In genomic region chr9:36681424-36681823, GRCm38 (mm10) we compare ENCODE assay signal across 28 mouse cellular contexts. TPM values are rescaled to one million over a fixed set of nuclear protein-coding genes. Genes with fewer than 3 reads are reported as not detected.
DNase-seq lines count a peak whose midpoint lies in the region; ATAC-seq and TF ChIP-seq lines count a peak whose summit lies in the region.
"Had no signal": no experiment of that assay in that cellular context is flagged by ENCODE, and none has a peak within 500 bp of the region (broad histone marks: within the 10 kb centered on the region; RNA-seq: fewer than 3 reads in every experiment).

No protein-coding gene starts in this region.

- H3K27me3 ChIP-seq in lung, embryonic 14.5 days (ENCODE audit: insufficient read depth, low read length), result no peaks in the 10 kb centered on the region
- no peaks in the 10 kb centered on the region for H3K27me3 ChIP-seq in stomach, embryonic 16.5 days (ENCODE audit: control insufficient read depth, insufficient read depth, low read length)
- H3K27me3 ChIP-seq: embryonic facial prominence, embryonic 12.5 days; neural tube, embryonic 13.5 days had no signal

- no peak overlapping the region for H3K27ac ChIP-seq in lung, embryonic 14.5 days (ENCODE audit: low read depth)
- H3K27ac ChIP-seq in stomach, embryonic 16.5 days (ENCODE audit: low read length), result no peak overlapping the region; the same call in 1 of the 2 replicates
- H3K27ac ChIP-seq: embryonic facial prominence, embryonic 12.5 days; heart, adult 2 months; hindbrain, embryonic 14.5 days; macrophage; midbrain, embryonic 10.5 days; neural tube, embryonic 13.5 days had no signal

- no peak overlapping the region for H3K9ac ChIP-seq in lung, embryonic 14.5 days
- H3K9ac ChIP-seq in stomach, embryonic 16.5 days (ENCODE audit: low read length), result no peak overlapping the region
- H3K9ac ChIP-seq: embryonic facial prominence, embryonic 12.5 days; hindbrain, embryonic 14.5 days; liver, postnatal 0 days; neural tube, embryonic 13.5 days had no signal

- no peaks in the 10 kb centered on the region for H3K9me3 ChIP-seq in lung, embryonic 14.5 days (ENCODE audit: low read depth, low read length)
- no peaks in the 10 kb centered on the region for H3K9me3 ChIP-seq in stomach, embryonic 16.5 days (replicated peaks; ENCODE audit: control insufficient read depth, low read length)
- H3K9me3 ChIP-seq: embryonic facial prominence, embryonic 12.5 days; midbrain, embryonic 10.5 days; neural tube, embryonic 13.5 days had no signal

- H3K4me1 ChIP-seq in lung, embryonic 14.5 days (ENCODE audit: insufficient read depth), result no peaks in the 10 kb centered on the region
- H3K4me1 ChIP-seq in stomach, embryonic 16.5 days (ENCODE audit: control insufficient read depth, insufficient read depth, low read length), result no peaks in the 10 kb centered on the region
- H3K4me1 ChIP-seq: embryonic facial prominence, embryonic 12.5 days; midbrain, embryonic 10.5 days; neural tube, embryonic 13.5 days had no signal

- WGBS in lung, embryonic 14.5 days, result 45% methylated on average over 2 of the region's 2 CpGs
- WGBS in stomach, embryonic 16.5 days, result 54% methylated on average over 2 of the region's 2 CpGs

- ATAC-seq in lung, embryonic 14.5 days (ENCODE audit: insufficient read depth), result no peak
- ATAC-seq in stomach, embryonic 16.5 days (ENCODE audit: insufficient read depth, low FRiP score), result peak; percentile 53; the same call in 1 of the 2 replicates
- ATAC-seq: forebrain, embryonic 16.5 days; midbrain, embryonic 16.5 days had no signal

- no peak overlapping the region for H3K4me2 ChIP-seq in lung, embryonic 14.5 days
- no peak overlapping the region for H3K4me2 ChIP-seq in stomach, embryonic 16.5 days (ENCODE audit: low read depth, low read length)
- H3K4me2 ChIP-seq: embryonic facial prominence, embryonic 12.5 days; hindbrain, embryonic 14.5 days; liver, embryonic 11.5 days; neural tube, embryonic 13.5 days had no signal

- peak; percentile 17 for DNase-seq in lung, embryonic 14.5 days
- no peak for DNase-seq in lung, postnatal 14 days
- DNase-seq in MEL-GATA-1-ER (ENCODE audit: extremely low read depth, low read depth) (peak; percentile 17), adipocyte (ENCODE audit: low spot score) (peak; percentile 51)
- DNase-seq in right cerebral cortex, adult 2 months (ENCODE audit: low spot score in 2 of 2), result no peak
- DNase-seq in spleen, postnatal 36 days (ENCODE audit: low spot score in 2 of 2), result no peak
- DNase-seq: cerebellum, adult 11-12 months; cerebellum, postnatal 14 days; gastrocnemius, postnatal 14 days; heart, adult 2 months; kidney, adult 2 months; kidney, postnatal 10 days; left cerebral cortex, postnatal 4 days; liver, postnatal 0 days; right cerebral cortex, postnatal 4 days; thymus, postnatal 25 days had no signal

- no peak overlapping the region for H3K4me3 ChIP-seq in lung, embryonic 14.5 days (ENCODE audit: low read depth, low read length)
- no peak overlapping the region for H3K4me3 ChIP-seq in stomach, embryonic 16.5 days (replicated peaks; ENCODE audit: low read length)
- H3K4me3 ChIP-seq: embryonic facial prominence, embryonic 12.5 days; heart, adult 2 months; midbrain, embryonic 10.5 days; myocyte; neural tube, embryonic 13.5 days had no signal

- H3K36me3 ChIP-seq in lung, embryonic 14.5 days (ENCODE audit: insufficient read depth), result no peaks in the 10 kb centered on the region
- H3K36me3 ChIP-seq in stomach, embryonic 16.5 days (ENCODE audit: control insufficient read depth, insufficient read depth, low read length), result no peaks in the 10 kb centered on the region
- H3K36me3 ChIP-seq: embryonic facial prominence, embryonic 12.5 days; midbrain, embryonic 10.5 days; neural tube, embryonic 13.5 days had no signal

- no peak for TF ChIP-seq CTCF in lung, embryonic 14.5 days (IDR thresholded peaks at IDR 0.05; ENCODE audit: low read depth)

RNA-seq across cellular contexts. Expression of gene Acrv1, which starts 11.6 kb away (rescaled TPM):
- not detected in 2 replicates for polyA plus RNA-seq in lung, embryonic 14.5 days (2014; fragmentation: Nextera tagmentation; extraction: Ambion mirVana)
- not detected in 2 replicates for polyA plus RNA-seq in stomach, embryonic 16.5 days (2015; fragmentation: Nextera tagmentation; extraction: Ambion mirVana)
- polyA plus RNA-seq: embryonic facial prominence, embryonic 12.5 days; forebrain, embryonic 16.5 days; heart, embryonic 14.5 days; hindbrain, embryonic 14.5 days; liver, embryonic 11.5 days; liver, postnatal 0 days; macrophage; midbrain, embryonic 10.5 days; midbrain, embryonic 16.5 days; myocyte; neural tube, embryonic 13.5 days had no signal

RNA-seq across cellular contexts. Expression of gene A630095E13Rik, which starts 38.2 kb away (rescaled TPM):
- polyA plus RNA-seq in lung, embryonic 14.5 days (2014; fragmentation: Nextera tagmentation; extraction: Ambion mirVana), result not detected in 2 replicates
- polyA plus RNA-seq in stomach, embryonic 16.5 days (2015; fragmentation: Nextera tagmentation; extraction: Ambion mirVana), result not detected in 2 replicates
- polyA plus RNA-seq: embryonic facial prominence, embryonic 12.5 days; forebrain, embryonic 16.5 days; heart, adult 2 months; heart, embryonic 14.5 days; hindbrain, embryonic 14.5 days; intestine, embryonic 14.5 days; kidney, adult 2 months; liver, embryonic 11.5 days; liver, postnatal 0 days; macrophage; midbrain, embryonic 10.5 days; midbrain, embryonic 16.5 days; myocyte; neural tube, embryonic 13.5 days had no signal

RNA-seq across cellular contexts. Expression of gene Chek1, which starts 45.4 kb away (rescaled TPM):
- 44.4 and 45.1 TPM in 2 replicates for polyA plus RNA-seq in lung, embryonic 14.5 days (2014; fragmentation: Nextera tagmentation; extraction: Ambion mirVana)
- polyA plus RNA-seq in stomach, embryonic 16.5 days (2015; fragmentation: Nextera tagmentation; extraction: Ambion mirVana), result 25.7 and 27.3 TPM in 2 replicates

Comparison
In these comparisons a context has a peak if more than half of its experiments do, and no peak if none do; other contexts are left out.
1. DNase-seq: peak in lung, embryonic 14.5 days (single experiment), MEL-GATA-1-ER (single experiment) and adipocyte (single experiment); none in lung, postnatal 14 days (single experiment), right cerebral cortex, adult 2 months (0 of 2) and spleen, postnatal 36 days (0 of 2).